Mouse (Mus musculus) intestine, embryonic 14.5 days (tissue): ENCODE measurements at regions not wholly inside any gene's neighbourhood (a gene's known extent, or its start where the extent isn't known, plus 50 kb on each side); places are given as distances from the start of the nearest gene placed in this dataset.

Experiments used
- ATAC-seq: fragments of 200-750 bp; cut with Nextera tagmentation; replicated peaks from 2 replicates; pipeline ENCODE4 v1.8.0; 2017; ENCODE audit warnings: low read depth, moderate number of reproducible peaks, moderate TSS enrichment, moderate library complexity; ENCODE audit not compliant: low FRiP score, low TSS enrichment
- DNase-seq: peaks from one replicate; pipeline ENCODE4 v3.0.0-alpha.2; 2018; ENCODE audit warnings: low spot score
- H3K27ac ChIP-seq: fragments of 300-500 bp; sonication (generic); 2 replicates; pipeline ENCODE4 v1.5.1; 2014; ENCODE audit warnings: low read depth, mild to moderate bottlenecking, control low read depth
- H3K27me3 ChIP-seq: fragments of 300-500 bp; sonication (generic); replicated peaks from 2 replicates; pipeline ENCODE4 v1.6.1; 2014; ENCODE audit warnings: low read length, control low read depth; ENCODE audit not compliant: control insufficient read depth, insufficient read depth
- H3K36me3 ChIP-seq: fragments of 300-500 bp; sonication (generic); 2 replicates; pipeline ENCODE4 v1.6.1; 2014; ENCODE audit warnings: low read length, control low read depth; ENCODE audit not compliant: control insufficient read depth, insufficient read depth
- H3K4me1 ChIP-seq: fragments of 300-500 bp; sonication (generic); replicated peaks from 2 replicates; pipeline ENCODE4 v1.6.1; 2014; ENCODE audit warnings: low read length, control low read depth, mixed read lengths; ENCODE audit not compliant: control insufficient read depth, insufficient read depth
- H3K4me2 ChIP-seq: fragments of 300-500 bp; sonication (generic); 2 replicates; pipeline ENCODE4 v1.6.1; 2014; ENCODE audit warnings: low read length
- H3K4me3 ChIP-seq: fragments of 300-500 bp; sonication (generic); 2 replicates; pipeline ENCODE4 v1.5.1; 2014; ENCODE audit warnings: low read depth, low read length, control low read depth, mixed read lengths
- H3K9ac ChIP-seq: fragments of 300-500 bp; sonication (generic); 2 replicates; pipeline ENCODE4 v1.6.1; 2014; ENCODE audit warnings: mild to moderate bottlenecking, low read length
- H3K9me3 ChIP-seq: fragments of 300-500 bp; sonication (generic); 2 replicates; pipeline ENCODE4 v1.6.1; 2016; ENCODE audit warnings: low read length, control low read depth; ENCODE audit not compliant: control insufficient read depth
- WGBS: fragments of 180-500 bp; shearing (Covaris S2); extraction: QIAGEN DNeasy Blood & Tissue Kit; methylation state at CpG from one replicate; pipeline ENCODE4 v1.1.7; 2014; 5-methylcytosine and 5-hydroxymethylcytosine counted together

DNA sequence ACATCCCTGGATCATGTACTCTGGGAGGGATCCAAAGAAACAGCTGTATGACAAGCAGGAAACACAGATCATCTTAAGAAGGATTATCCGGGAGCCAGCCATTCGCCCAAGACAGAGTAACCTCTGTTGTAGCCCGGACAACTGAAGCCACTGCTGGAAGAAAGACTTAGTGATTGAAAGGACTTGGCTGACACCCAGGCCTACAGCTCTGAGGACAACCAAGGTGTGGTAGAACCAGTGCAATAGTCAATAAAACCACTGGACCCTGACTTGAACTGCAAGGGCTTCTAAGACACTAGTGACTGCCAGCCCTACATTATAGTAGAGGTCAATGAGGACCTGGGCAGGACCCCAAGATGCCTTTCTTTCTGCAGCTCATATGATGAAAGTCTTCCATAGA lies 78.3 kb upstream of the Klf12 start:
- Histone ChIP-seq H3K36me3 (no peaks in the 10 kb centered on the region), H3K4me2 (no peak overlapping the region), H3K9ac (no peak overlapping the region), H3K4me1 (no peaks in the 10 kb centered on the region), H3K27me3 (no peaks in the 10 kb centered on the region), H3K27ac (no peak overlapping the region), H3K4me3 (no peak overlapping the region), H3K9me3 (no peaks in the 10 kb centered on the region)
- ATAC-seq: no peak
- DNase-seq: no peak
- WGBS: 54% methylated on average over 3 of the region's 3 CpGs

- DNase-seq (no peak), ATAC-seq (no peak)
- Histone ChIP-seq H3K27ac (no peak overlapping the region), H3K9ac (no peak overlapping the region), H3K4me1 (no peaks in the 10 kb centered on the region), H3K4me2 (no peak overlapping the region), H3K9me3 (no peaks in the 10 kb centered on the region), H3K36me3 (no peaks in the 10 kb centered on the region), H3K27me3 (no peaks in the 10 kb centered on the region), H3K4me3 (no peak overlapping the region)
- WGBS: no CpG with 5 or more reads among the region's 1 CpGs
Measured at GRCm38 (mm10) chr14:100361346-100362029, 77.0 kb upstream of the Klf12 start.

DNA sequence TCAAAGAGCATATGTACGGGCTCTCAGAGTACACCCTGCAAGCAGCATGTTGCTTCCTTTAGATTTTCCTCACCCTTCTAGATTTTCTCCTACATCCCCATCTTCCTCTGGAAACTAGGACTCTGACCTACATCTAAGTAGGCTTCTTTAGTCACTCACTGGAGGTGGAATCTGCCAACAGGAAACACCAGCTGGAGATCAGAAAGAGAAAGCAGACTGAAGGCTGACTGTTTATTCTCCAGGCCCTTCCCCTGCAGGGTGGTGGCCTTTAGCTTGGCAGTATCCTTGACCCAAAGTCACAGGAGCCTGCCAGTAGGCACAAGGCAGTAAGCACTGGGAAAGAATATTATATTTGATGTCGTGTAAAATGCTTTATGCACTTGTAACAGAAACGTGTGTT lies 75.4 kb upstream of the Klf12 start:
- no peak overlapping the region for H3K4me3 ChIP-seq
- DNase-seq (no peak), ATAC-seq (no peak)
- WGBS: 76% methylated on average over 3 of the region's 3 CpGs
- no peak overlapping the region for H3K4me2 ChIP-seq
- H3K4me1 ChIP-seq: no peaks in the 10 kb centered on the region
- no peaks in the 10 kb centered on the region for H3K36me3 ChIP-seq
- H3K9me3 ChIP-seq: no peaks in the 10 kb centered on the region
- H3K27ac ChIP-seq: no peak overlapping the region
- H3K9ac ChIP-seq: no peak overlapping the region
- no peaks in the 10 kb centered on the region for H3K27me3 ChIP-seq

DNA sequence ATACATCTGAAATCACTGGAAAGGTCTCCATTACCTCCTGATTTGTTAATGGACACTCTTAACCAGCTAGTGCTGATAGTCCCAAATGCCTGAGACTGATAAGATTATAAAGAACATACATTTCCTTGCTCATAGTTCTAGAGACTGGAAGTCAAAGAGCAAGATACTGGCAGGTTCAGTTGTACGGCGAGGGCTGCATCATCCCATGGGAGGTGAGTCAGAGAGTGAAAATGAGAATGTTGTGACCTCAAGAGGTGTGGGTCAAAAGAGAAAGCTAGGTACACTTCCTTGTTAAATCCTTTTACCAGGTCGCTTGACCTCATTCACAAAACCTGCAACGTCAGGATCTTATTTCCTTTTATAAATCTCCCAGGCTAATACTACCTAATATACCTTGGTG lies 72.7 kb upstream of the Klf12 start:
- H3K9me3 ChIP-seq: no peaks in the 10 kb centered on the region
- no peaks in the 10 kb centered on the region for H3K36me3 ChIP-seq
- H3K27me3 ChIP-seq: no peaks in the 10 kb centered on the region
- H3K4me3 ChIP-seq: no peak overlapping the region
- H3K4me2 ChIP-seq: no peak overlapping the region
- H3K9ac ChIP-seq: no peak overlapping the region
- ATAC-seq (no peak), DNase-seq (no peak)
- WGBS: 76% methylated on average over 4 of the region's 4 CpGs
- H3K27ac ChIP-seq: no peak overlapping the region
- H3K4me1 ChIP-seq: no peaks in the 10 kb centered on the region

- Histone ChIP-seq H3K36me3 (no peaks in the 10 kb centered on the region), H3K4me1 (no peaks in the 10 kb centered on the region), H3K4me2 (no peak overlapping the region), H3K9ac (no peak overlapping the region), H3K27me3 (no peaks in the 10 kb centered on the region), H3K27ac (no peak overlapping the region), H3K4me3 (no peak overlapping the region), H3K9me3 (no peaks in the 10 kb centered on the region)
- DNase-seq (no peak), ATAC-seq (no peak)
- WGBS: 71% methylated on average over 4 of the region's 4 CpGs
Measured at GRCm38 (mm10) chr14:100353508-100353907, 69.0 kb upstream of the Klf12 start.

DNA sequence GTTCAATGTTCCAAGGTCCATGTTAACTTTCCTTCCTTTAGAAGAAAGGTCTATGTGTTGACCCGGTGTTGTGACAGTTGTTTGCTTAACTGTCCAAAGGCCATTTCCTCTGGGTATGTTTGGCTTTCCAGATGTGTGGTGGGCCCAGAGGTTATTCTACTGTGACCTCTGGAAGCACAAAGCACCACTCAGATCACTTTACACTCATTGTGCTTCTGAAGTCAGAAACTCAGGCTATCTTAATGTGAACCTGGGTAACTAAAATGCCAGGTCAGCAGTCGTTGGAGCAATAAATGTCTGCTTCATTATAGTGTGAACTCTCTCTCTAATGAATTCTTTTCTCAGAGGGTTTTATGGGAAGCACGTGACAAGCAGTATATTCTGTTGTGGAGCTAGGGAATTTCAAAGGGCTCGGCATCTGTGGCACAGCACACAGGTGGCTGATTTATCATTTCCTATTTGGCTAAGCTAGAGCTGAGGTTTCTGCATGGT lies 68.5 kb upstream of the Klf12 start:
- Histone ChIP-seq H3K4me3 (no peak overlapping the region), H3K36me3 (no peaks in the 10 kb centered on the region), H3K9me3 (no peaks in the 10 kb centered on the region), H3K4me2 (no peak overlapping the region), H3K9ac (no peak overlapping the region), H3K4me1 (no peaks in the 10 kb centered on the region), H3K27me3 (no peaks in the 10 kb centered on the region), H3K27ac (no peak overlapping the region)
- ATAC-seq (no peak), DNase-seq (no peak)
- WGBS: 7% methylated on average over 4 of the region's 4 CpGs

DNA sequence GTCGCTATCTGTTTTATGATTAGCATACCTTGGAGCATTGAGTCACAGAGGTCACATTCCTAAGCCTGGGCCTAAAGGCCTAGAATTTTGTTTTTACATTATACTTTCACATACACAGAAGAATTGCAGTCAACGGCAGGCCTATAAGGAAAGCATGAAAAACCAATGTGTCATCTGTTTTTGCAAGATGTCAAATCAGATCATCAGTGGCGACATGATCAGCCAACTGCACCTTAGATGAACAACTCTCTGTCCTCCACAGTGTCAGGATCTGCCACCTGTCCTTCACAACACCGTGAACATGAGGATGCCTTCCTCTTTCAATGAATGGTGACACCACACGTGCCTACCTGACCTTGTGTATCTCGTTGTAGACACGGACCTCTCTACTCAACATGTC lies 66.5 kb upstream of the Klf12 start:
- Histone ChIP-seq H3K4me1 (no peaks in the 10 kb centered on the region), H3K4me2 (no peak overlapping the region), H3K4me3 (no peak overlapping the region), H3K9ac (no peak overlapping the region), H3K27me3 (no peaks in the 10 kb centered on the region), H3K9me3 (no peaks in the 10 kb centered on the region), H3K27ac (no peak overlapping the region), H3K36me3 (no peaks in the 10 kb centered on the region)
- no peak for DNase-seq
- WGBS: 93% methylated on average over 7 of the region's 7 CpGs
- no peak for ATAC-seq

DNA sequence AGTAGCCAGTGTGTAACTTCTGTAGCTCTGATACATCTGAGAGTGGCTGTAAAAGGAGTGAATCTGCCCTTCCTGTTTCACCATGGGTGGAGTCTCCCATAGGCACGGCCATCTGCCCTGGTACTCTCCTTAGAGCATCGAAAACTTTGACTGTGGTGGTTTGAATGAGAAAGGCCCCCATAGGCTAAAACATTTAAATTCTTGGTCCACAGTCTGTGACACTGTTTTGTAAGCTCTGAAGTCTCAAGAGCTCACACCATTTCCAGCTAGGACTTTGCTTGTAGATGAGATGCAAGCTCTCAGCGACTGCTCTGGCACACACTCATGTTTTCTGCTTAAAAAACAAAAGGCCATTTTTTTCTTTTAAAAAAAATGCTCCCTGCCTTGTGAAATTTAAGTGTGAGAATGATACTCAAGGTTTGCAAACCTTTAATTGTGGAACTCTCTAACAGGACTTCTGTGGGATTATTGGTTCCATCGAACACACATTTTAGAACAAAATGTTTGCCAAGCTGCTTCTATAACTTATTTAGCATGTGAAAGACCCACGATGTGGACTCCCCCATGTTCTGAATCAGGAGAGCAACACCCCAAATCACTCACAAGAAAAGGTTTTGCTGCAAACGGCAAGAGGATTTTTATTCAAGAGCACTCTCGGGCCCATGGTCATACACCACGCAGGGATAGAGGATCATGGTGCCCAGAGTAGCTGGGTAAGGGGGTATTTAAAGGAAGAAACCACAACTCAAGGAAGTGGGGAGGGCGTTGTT lies 65.7 kb upstream of the Klf12 start:
- H3K4me2 ChIP-seq: no peak overlapping the region
- ATAC-seq (no peak), DNase-seq (no peak)
- H3K4me3 ChIP-seq: no peak overlapping the region
- no peaks in the 10 kb centered on the region for H3K27me3 ChIP-seq
- no peaks in the 10 kb centered on the region for H3K36me3 ChIP-seq
- H3K9ac ChIP-seq: no peak overlapping the region
- no peaks in the 10 kb centered on the region for H3K9me3 ChIP-seq
- no peaks in the 10 kb centered on the region for H3K4me1 ChIP-seq
- WGBS: 91% methylated on average over 9 of the region's 9 CpGs
- H3K27ac ChIP-seq: no peak overlapping the region
